In genomic region chr8:74853488-74853887, GRCm38 (mm10) we compare ENCODE assay signal across 8 mouse cellular contexts. TPM values are rescaled to one million over a fixed set of nuclear protein-coding genes. Genes with fewer than 3 reads are reported as not detected.
DNase-seq lines count a peak whose midpoint lies in the region; ATAC-seq lines count a peak whose summit lies in the region.

No protein-coding gene starts in this region.

- no peak; the same call in 1 of the 2 replicates for ATAC-seq in limb, embryonic 11.5 days (ENCODE audit: insufficient number of reproducible peaks, low FRiP score, low TSS enrichment, low read depth)
- ATAC-seq in forebrain, embryonic 13.5 days, result peak; percentile 75
- peak; percentile 65; the same call in 1 of the 2 replicates for ATAC-seq in neural tube, embryonic 13.5 days (ENCODE audit: low read depth)

- peak; percentile 33 for DNase-seq in limb, embryonic 11.5 days (ENCODE audit: low spot score)
- DNase-seq in limb, embryonic 10.5 days (ENCODE audit: low spot score), result no peak
- DNase-seq in adrenal gland, postnatal 25 days, result peak; percentile 18
- DNase-seq in layer of hippocampus, adult 18-20 months (ENCODE audit: low spot score in 2 of 2), result peak; percentile 35 to 78
- DNase-seq in Muller cell, postnatal 12 days (ENCODE audit: inconsistent ontology term), result no peak
- no peak for DNase-seq in c-Kit-positive CD71-positive TER-119-positive erythroid progenitor cells, embryonic 14.5 days (ENCODE audit: low spot score)

- no peaks in the 10 kb centered on the region for H3K4me1 ChIP-seq in limb, embryonic 11.5 days (ENCODE audit: control insufficient read depth, insufficient read depth, low read length)
- H3K4me1 ChIP-seq in limb, embryonic 10.5 days, result no peaks in the 10 kb centered on the region
- no peaks in the 10 kb centered on the region for H3K4me1 ChIP-seq in forebrain, embryonic 13.5 days
- no peaks in the 10 kb centered on the region for H3K4me1 ChIP-seq in neural tube, embryonic 13.5 days (replicated peaks)

- no peak overlapping the region for H3K27ac ChIP-seq in limb, embryonic 11.5 days (replicated peaks; ENCODE audit: low read depth, low read length)
- H3K27ac ChIP-seq in limb, embryonic 10.5 days, result no peak overlapping the region
- H3K27ac ChIP-seq in forebrain, embryonic 13.5 days, result no peak overlapping the region
- no peak overlapping the region for H3K27ac ChIP-seq in neural tube, embryonic 13.5 days (replicated peaks)

- 34% methylated on average over 5 of the region's 5 CpGs for whole genome bisulfite sequencing in limb, embryonic 11.5 days
- WGBS in limb, embryonic 10.5 days, result 36% methylated on average over 5 of the region's 5 CpGs
- 29% methylated on average over 5 of the region's 5 CpGs for WGBS in forebrain, embryonic 13.5 days
- WGBS in neural tube, embryonic 13.5 days, result 33% methylated on average over 5 of the region's 5 CpGs

- no peak overlapping the region for H3K9ac ChIP-seq in limb, embryonic 11.5 days (ENCODE audit: low read length)
- no peak overlapping the region for H3K9ac ChIP-seq in forebrain, embryonic 13.5 days
- H3K9ac ChIP-seq in neural tube, embryonic 13.5 days, result no peak overlapping the region

- H3K4me3 ChIP-seq in limb, embryonic 11.5 days (ENCODE audit: low read depth, low read length), result no peak overlapping the region
- no peak overlapping the region for H3K4me3 ChIP-seq in limb, embryonic 10.5 days
- no peak overlapping the region for H3K4me3 ChIP-seq in forebrain, embryonic 13.5 days
- H3K4me3 ChIP-seq in neural tube, embryonic 13.5 days, result no peak overlapping the region

- no peak overlapping the region for H3K4me2 ChIP-seq in limb, embryonic 11.5 days (ENCODE audit: low read depth, severe bottlenecking)
- H3K4me2 ChIP-seq in forebrain, embryonic 13.5 days, result no peak overlapping the region
- H3K4me2 ChIP-seq in neural tube, embryonic 13.5 days, result no peak overlapping the region

- H3K36me3 ChIP-seq in limb, embryonic 11.5 days (ENCODE audit: control insufficient read depth, insufficient read depth, low read length), result no peaks in the 10 kb centered on the region
- no peaks in the 10 kb centered on the region for H3K36me3 ChIP-seq in limb, embryonic 10.5 days
- H3K36me3 ChIP-seq in forebrain, embryonic 13.5 days (ENCODE audit: poor library complexity, severe bottlenecking), result no peaks in the 10 kb centered on the region
- no peaks in the 10 kb centered on the region for H3K36me3 ChIP-seq in neural tube, embryonic 13.5 days

- no peaks in the 10 kb centered on the region for H3K27me3 ChIP-seq in limb, embryonic 11.5 days (ENCODE audit: control insufficient read depth, insufficient read depth, low read length)
- no peaks in the 10 kb centered on the region for H3K27me3 ChIP-seq in limb, embryonic 10.5 days (ENCODE audit: low read depth, poor library complexity, severe bottlenecking)
- no peaks in the 10 kb centered on the region for H3K27me3 ChIP-seq in forebrain, embryonic 13.5 days
- H3K27me3 ChIP-seq in neural tube, embryonic 13.5 days, result no peaks in the 10 kb centered on the region

- no peaks in the 10 kb centered on the region for H3K9me3 ChIP-seq in limb, embryonic 11.5 days (ENCODE audit: control insufficient read depth, low read length)
- H3K9me3 ChIP-seq in limb, embryonic 10.5 days (replicated peaks), result no peaks in the 10 kb centered on the region
- no peaks in the 10 kb centered on the region for H3K9me3 ChIP-seq in forebrain, embryonic 13.5 days (replicated peaks)
- no peaks in the 10 kb centered on the region for H3K9me3 ChIP-seq in neural tube, embryonic 13.5 days

RNA-seq across cellular contexts. Expression of gene Isx, which starts 19.5 kb away (rescaled TPM):
- not detected in 2 replicates for polyA plus RNA-seq in limb, embryonic 11.5 days (2014; fragmentation: Nextera tagmentation; extraction: Ambion mirVana)
- not detected in 2 replicates for polyA plus RNA-seq in limb, embryonic 10.5 days (2016; fragmentation: Nextera tagmentation; extraction: Ambion mirVana)
- not detected in 2 replicates for total RNA-seq in adrenal gland, postnatal 25 days (2021)
- not detected in 2 replicates for polyA plus RNA-seq in forebrain, embryonic 13.5 days (2015; fragmentation: Nextera tagmentation; extraction: Ambion mirVana)
- not detected for total RNA-seq in layer of hippocampus, adult 18-20 months (2021)
- polyA plus RNA-seq in neural tube, embryonic 13.5 days (2015; fragmentation: Nextera tagmentation; extraction: Ambion mirVana), result not detected in 2 replicates

Comparison
In these comparisons a context has a peak if more than half of its experiments do, and no peak if none do; other contexts are left out.
1. DNase-seq: peak in limb, embryonic 11.5 days (single experiment), adrenal gland, postnatal 25 days (single experiment) and layer of hippocampus, adult 18-20 months (2 of 2); none in limb, embryonic 10.5 days (single experiment), Muller cell, postnatal 12 days (single experiment) and c-Kit-positive CD71-positive TER-119-positive erythroid progenitor cells, embryonic 14.5 days (single experiment).